Mouse (Mus musculus) adipocyte (in vitro differentiated cells): ENCODE measurements around the gene Cfap73.

Experiments used
- DNase-seq: peaks from one replicate; pipeline ENCODE4 v3.0.0-alpha.2; 2016; ENCODE audit warnings: low spot score

The Cfap73 gene

DNA sequence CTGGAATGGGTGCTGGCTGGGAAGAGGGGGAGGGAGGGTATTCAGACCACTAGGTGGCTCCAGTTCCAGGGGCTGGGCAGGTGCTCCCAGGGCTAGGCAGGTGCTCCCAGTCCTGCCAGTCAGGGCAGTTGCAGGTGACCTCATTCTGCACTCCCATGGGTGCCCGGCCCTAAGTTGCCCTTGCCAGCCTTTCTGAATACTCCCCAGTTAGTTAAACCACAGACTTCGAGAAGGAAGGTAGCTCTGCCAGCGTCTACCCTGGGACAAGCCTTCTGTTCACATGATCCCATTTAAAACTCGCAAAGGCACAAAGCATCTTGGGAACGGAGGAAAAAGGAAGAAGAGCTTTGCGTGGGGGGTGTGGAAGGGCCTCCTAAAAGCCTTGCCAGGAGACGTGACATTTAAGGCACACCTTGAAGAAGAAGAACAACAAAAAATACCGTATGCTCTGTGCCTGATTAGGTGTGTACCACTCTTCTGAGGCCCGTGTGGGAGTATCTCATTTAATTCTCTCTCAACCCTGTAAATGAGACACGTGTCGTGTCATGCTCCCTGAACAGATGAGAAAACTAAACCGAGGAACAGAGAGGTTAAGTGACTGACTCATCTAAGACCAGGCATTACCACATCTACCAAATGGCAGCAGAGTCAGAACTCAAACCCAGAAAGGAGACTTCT is 13.9 kb upstream of the Cfap73 start:
- no peak for DNase-seq

GRCm38 (mm10) chr5:120647361-120647760 is 13.3 kb upstream of the Cfap73 start:
- no peak for DNase-seq

GRCm38 (mm10) chr5:120645851-120646250 is 11.8 kb upstream of the Cfap73 start:
- peak; percentile 27 for DNase-seq

GRCm38 (mm10) chr5:120644227-120644626 is 10.2 kb upstream of the Cfap73 start:
- DNase-seq = no peak

GRCm38 (mm10) chr5:120643365-120644085 is 9.5 kb upstream of the Cfap73 start:
- no peak for DNase-seq

DNA sequence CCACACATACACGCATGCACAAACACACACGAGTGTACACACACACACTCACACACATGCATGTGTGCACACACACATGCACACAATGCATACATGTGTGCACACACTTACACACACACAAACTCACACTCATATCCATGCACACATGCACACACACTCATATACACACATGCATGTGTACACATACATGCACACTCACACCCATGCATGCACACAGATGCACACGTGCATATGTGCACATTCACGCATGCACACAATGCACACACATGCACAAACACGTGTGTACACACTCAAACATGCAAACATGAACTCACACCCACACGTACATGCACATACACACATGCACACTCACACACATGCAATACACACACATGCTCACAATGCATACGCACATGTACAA is 6.1 kb upstream of the Cfap73 start:
- no peak for DNase-seq

- DNase-seq = no peak
Measured at GRCm38 (mm10) chr5:120635633-120636032, 1.6 kb upstream of the Cfap73 start.

DNA sequence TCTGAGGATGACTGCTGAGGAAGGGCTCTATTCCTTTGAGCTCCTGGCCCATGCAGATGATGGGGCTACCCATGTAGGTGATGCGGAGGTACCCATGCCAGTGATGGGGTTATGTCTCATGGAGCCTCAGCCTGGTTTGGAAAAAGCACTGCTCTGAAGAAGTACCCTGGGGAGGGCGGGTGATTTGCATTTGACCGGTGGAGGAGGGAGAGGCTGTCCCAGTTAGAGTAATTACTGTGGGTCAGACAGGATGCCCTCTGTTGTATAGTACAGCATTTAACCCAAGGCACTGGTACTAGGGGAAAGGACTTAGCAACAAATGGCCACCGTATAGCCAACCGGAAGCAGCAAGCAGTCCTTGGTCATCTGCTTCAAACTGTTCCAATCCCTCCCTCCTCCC is 825 bp upstream of the Cfap73 start:
- no peak for DNase-seq

- DNase-seq = no peak
Measured at GRCm38 (mm10) chr5:120631892-120632291, 2.1 kb downstream of the Cfap73 start.

DNA sequence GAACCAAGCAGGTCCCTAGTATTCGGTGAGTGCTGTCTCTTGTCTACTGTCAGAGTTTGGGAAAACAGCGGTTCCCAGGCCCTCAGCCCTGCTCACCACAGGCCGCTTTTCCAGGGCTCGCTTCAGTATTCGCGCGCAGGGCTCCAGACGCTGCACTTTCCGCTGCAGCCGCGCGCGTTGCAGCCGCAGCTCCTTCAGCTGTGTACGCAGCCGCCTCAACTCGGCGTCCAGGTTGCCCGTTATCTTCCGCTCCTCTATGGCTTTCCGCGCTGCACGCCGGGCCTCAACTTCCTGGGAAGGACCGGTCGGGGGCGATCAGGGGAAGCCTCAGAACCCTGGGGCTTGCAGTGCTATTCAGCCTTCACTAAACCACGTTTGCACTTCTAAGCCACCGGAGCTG is 2.9 kb downstream of the Cfap73 start:
- DNase-seq = no peak

DNA sequence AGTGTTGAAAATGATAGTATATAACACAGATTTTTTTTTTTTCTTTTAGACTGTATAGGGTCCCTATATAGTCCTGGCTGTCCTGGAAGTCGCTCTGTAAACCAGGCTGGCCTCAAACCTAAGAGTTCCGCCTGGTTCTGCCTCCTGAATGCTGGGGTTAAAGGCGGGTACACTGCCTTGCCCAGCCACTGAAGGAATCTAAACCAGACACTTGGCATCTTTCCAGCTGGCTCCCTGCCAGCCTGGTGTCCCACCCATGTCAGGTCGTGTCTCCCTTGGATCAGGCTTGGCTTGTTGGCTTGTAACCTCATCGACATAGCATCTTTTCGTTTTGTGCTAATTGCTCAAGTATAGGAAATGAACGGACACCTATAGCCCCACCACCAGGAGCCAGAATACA is 5.4 kb downstream of the Cfap73 start:
- DNase-seq = peak; percentile 27

GRCm38 (mm10) chr5:120627515-120628300 is 6.3 kb downstream of the Cfap73 start:
- no peak for DNase-seq

DNA sequence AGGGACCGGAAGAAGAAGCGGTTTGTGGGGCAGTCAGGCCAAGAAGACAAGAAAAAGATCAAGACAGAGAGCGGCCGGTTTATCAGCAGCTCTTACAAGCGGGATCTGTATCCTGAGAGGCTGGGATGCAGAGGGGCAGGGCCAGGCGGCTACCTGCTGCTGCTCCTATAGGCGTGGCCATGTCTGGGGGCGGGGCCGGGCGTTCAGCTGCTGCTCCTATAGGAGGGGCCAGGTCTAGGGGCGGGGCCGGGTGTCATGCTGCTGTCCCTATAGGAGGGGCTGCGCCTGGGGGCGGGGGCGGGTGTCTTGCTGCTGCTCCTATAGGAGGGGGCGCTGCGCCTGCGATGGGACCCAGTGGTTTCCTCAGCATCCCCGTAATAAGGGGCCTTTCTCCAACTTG is 7.6 kb downstream of the Cfap73 start:
- DNase-seq = no peak

DNA sequence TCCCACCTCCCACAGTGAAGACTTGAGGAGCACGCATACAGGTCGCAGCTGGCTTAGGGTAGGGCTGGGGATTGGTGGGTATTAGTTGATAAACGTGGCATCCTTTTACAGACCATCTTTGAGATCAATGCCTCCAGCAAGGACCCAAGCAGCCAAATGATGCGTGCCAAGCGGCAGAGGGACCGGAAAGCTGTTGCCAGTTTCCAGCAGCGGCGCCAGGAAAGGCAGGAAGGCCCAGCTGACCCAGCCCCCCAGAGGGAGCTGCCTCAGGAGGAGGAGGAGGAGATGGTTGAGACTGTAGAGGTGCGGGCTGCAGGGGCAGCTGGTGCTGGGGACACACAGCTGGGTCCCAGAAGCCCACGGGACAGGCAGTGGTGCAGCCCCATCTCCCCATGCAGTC is 9.6 kb downstream of the Cfap73 start:
- no peak for DNase-seq

DNA sequence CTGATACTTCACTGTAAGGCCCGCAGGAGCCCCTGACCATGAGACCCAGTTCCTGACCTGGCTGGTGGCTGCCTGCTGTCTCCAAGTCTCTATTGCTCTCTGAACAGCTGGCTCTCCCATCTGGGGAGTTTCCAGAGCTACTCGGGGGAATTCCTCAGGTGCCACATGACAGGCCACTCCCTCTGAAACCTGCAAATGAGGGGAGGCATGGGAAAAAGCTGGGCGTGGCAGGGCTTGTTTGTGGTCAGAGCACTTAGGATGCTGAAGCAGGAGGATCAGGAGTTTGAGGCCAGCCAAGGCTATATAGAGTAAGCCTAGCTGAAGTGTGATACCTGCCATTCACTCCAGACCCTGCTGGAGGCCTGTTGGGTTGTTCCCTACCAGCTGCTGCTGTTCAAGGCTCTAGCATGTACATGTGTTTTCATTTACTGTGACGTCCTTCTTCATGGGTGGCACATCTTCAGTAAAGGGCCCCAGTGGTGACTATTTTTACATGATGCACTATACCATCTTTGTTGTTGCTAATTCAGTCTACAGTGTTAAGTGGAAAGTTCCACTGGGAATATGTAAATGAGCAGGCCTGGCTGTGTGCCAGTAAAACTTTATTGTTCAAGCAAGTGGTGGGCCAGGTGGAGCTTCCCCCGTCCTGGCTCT is 11.7 kb downstream of the Cfap73 start:
- DNase-seq = no peak

GRCm38 (mm10) chr5:120621846-120622197 is 12.2 kb downstream of the Cfap73 start:
- DNase-seq = no peak

DNA sequence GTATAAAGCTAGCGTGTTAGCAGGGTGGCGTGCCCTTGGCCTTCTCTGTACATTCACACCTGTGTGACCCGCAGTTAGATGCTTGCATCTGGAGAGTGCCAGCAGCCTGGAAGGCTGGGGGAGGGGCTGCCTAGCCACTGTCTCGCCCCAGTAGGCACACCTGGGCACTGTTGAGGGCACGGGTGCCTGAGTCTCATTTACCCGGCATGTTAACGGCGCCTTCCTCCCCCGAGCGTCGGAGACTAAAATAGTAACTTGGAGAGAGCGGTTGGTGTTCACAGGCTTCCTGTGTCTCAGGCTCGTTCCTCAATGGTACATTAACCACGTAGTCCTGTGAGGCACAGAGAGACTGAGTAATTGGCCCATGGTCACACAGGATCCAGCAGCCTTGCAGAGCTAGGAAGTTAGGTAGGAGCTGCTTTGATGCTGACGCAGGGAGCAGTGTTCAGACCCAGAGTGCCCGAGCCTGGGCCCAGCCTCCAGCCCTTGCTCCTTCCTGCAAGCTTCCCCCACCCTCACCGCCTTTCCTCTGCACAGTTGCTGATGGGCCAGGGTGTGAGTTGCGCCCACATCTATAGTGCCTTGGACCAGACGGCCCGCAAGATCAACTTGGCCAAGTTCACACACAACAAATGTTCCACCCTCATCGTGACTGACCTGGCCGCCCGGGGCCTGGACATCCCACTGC is 12.8 kb downstream of the Cfap73 start:
- no peak for DNase-seq

- peak; percentile 73 for DNase-seq
Measured at GRCm38 (mm10) chr5:120620375-120621077, 13.5 kb downstream of the Cfap73 start.

- DNase-seq = peak; percentile 57
Measured at GRCm38 (mm10) chr5:120619201-120619600, 14.8 kb downstream of the Cfap73 start.

DNA sequence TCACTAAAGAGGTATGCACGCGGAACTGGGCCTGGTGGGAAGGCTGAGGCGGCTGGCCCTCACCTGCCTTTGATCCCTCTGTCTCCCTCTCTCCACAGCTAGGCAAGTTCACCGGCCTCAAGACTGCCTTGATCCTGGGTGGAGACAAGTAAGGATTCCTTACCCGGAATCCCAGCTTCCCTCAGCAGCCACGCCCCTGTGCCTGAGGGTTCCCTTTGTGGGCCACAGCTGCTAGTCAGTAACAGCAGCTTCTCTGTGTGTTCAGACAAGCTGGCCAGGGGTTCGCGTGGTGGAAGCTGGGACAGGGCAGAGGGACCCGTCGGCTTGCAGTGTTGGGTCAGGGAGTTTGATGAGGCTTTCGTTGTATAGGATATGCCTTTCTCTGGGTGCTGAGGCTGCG is 15.3 kb downstream of the Cfap73 start:
- DNase-seq = no peak

- DNase-seq = peak; percentile 52
Measured at GRCm38 (mm10) chr5:120615903-120616302, 18.1 kb downstream of the Cfap73 start.
